Mouse (Mus musculus): ENCODE results near the gene Cypt4.
"Not testable (repeated sequence)": the region's sequence is repeated elsewhere in the genome, so short reads cannot be mapped to it uniquely, and the experiment has no call there.

The Cypt4 gene

GRCm38 (mm10) chr9:24624896-24625295 is at the start of gene Cypt4:
Gene Cypt4, plus strand, starts transcription at chr9:24625196.
- no peak for DNase-seq (ENCODE audit: low spot score)

DNA sequence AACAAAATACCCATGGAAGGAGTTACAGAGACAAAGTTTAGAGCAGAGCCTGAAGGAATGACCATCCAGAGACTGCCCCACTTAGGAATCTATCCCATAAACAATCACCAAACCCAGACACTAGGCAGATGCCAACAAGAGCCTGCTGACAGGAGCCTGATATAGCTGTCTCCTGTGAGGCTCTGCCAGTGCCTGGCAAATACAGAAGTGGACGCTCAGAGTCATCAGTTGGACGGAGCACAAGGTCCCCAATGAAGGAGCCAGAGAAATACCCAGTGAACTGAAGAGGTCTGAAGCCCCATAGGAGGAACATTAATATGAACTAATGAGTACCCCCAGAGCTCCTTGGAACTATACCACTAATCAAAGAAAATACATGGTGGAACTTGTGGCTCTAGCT is 12.3 kb downstream of the Cypt4 start:
- DNase-seq (ENCODE audit: low spot score) = not testable (repeated sequence)
